Mouse (Mus musculus): ENCODE measurements around the gene Pspc1.
"Not testable (repeated sequence)": the region's sequence is repeated elsewhere in the genome, so short reads cannot be mapped to it uniquely, and the experiment has no call there.

Pspc1 gene

DNA sequence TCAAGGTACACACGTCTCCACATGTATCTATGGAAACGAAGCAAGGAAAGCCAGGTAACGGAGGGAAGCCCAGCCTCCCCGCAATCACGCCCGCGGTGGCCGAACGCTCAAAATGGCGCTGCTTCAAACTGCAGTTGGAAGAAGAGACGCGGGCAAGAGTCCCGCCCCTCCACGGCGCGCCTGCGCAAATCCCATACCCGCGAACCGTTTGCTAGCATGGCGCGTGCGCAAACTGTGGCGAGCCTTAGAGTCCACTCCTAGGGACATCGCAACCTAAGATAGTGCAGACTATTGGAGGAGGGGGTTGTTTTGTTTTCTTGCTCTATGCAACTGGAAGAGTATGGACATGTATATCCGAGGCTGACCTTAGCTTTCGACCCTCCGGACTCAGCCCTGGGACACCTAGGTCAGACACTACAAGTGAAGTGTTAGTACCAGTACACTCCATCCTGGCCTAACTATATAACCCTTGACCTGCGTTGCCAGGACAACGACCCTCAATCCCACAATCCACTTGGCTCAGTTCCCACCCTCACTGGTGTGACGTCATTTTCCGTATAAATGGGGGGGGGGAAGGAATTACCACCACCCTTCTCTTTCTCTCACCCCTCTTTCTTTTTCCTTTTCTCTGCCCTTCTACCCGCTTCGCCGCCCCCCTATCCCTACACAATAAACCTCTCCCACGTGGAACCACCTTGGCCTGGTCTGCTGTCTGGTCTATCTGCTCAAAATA lies at the start of gene Pspc1:
Gene Pspc1, minus strand, starts transcription at position 117 of the 733 bp plus-strand sequence.
- peak; percentile 86 to 93 for DNase-seq (ENCODE audit: low read depth in 1 of 2, low spot score in 2 of 2)

DNA sequence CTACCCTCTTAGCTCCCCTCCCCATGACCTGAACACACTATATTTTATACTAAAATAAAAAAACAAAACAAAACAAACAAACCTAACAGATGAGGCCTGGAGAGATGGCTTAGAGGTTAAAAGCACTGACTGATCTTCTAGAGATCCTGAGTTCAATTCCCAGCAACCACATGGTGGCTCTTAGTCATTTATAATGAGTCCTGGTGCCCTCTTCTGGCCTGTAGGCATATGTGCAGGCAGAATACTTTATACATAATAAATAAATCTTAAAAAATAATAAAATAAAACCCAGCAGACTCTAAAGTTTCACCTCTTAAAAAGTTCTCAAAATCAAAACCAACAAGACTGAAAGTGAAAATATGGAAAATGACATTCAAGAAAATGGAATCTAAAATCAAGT lies 46.4 kb upstream of the Pspc1 start:
- no peak for DNase-seq (ENCODE audit: low read depth in 1 of 2, low spot score in 2 of 2)

DNA sequence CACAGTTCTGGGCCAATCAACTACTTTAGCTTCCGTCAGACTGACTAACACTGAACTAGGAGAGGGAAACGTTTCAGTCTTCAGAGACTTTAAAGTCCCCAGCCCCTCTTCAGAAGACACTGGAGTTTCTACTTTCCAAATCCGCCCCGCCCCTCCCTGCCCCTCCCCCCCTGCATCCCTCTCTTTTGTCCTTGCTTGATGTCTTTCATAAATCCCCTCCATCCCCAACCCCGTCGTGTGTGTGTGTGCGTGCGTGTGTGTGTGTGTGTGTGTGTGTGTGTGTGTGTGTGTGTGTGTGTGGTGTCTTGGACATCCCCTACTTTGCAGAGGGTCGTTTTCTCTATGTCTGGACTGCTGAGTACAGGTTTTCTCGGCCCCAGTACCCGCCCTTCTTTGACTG lies 39.5 kb upstream of the Pspc1 start:
- no peak for DNase-seq (ENCODE audit: low read depth in 1 of 2, low spot score in 2 of 2)

DNA sequence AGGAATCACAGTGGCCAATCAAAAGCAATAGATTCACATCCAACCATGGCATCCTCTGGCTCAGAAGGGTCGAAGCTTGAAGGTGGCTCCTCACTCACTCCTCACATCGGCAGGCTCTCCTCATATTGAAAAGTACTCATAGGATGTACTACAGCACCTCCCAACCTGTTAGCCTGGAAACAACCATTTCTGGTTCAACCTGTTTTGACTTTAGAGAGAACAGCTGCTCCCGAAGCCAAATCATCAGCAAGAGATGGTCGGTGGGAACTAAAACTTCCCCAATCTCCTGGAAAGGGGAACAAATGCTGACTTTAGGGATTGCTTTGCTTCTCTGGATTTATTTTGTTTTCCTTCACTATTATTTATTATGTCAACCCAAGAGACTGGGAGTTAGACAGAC lies 39.0 kb upstream of the Pspc1 start:
- DNase-seq (ENCODE audit: low read depth in 1 of 2, low spot score in 2 of 2): no peak

DNA sequence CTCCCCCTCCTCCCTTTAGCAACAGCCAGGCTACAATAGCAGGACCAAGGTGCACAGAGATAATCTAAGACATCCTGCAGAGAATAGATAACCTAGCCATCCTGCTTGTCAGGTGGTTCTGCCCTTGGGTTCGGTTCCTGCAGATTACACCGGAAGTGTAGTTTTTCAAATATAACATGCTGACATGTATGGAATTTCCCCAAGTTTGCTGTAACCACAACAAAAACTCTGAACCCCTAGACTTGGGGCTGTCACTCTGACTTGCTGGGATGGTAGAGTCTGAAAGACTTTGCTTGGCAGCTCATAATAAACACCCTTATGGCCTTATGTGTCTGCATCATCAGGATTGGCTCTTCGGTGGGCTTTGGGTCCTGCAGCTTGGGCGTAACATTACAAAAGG lies 38.4 kb upstream of the Pspc1 start:
- DNase-seq (ENCODE audit: low read depth in 1 of 2, low spot score in 2 of 2): no peak

DNA sequence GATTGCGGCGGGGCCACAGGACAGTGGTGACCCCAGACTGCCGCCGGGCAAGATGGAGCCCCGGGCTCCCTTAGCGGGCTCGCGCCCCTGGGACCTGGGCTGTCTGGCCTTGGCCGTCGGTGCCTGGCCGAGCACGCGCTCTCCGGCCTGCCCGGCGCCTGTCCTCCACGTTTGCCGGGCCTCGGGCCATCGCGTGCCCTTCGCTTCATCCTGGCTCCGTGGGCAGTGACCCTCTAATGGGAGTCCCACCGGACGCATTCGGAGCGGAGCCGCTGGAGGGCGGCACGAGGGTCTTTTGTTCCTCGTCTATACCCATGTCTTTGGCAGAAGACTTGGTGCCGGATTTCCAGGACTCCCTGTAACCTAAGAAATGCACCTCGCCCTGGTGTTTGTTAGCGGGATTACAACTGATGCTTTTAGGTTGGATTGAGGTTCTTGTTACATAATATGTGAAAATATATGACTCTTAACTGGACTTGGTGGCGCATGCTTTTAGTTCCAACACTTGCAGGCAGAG lies 34.5 kb upstream of the Pspc1 start:
- DNase-seq (ENCODE audit: low read depth in 1 of 2, low spot score in 2 of 2): peak; percentile 61 to 71

DNA sequence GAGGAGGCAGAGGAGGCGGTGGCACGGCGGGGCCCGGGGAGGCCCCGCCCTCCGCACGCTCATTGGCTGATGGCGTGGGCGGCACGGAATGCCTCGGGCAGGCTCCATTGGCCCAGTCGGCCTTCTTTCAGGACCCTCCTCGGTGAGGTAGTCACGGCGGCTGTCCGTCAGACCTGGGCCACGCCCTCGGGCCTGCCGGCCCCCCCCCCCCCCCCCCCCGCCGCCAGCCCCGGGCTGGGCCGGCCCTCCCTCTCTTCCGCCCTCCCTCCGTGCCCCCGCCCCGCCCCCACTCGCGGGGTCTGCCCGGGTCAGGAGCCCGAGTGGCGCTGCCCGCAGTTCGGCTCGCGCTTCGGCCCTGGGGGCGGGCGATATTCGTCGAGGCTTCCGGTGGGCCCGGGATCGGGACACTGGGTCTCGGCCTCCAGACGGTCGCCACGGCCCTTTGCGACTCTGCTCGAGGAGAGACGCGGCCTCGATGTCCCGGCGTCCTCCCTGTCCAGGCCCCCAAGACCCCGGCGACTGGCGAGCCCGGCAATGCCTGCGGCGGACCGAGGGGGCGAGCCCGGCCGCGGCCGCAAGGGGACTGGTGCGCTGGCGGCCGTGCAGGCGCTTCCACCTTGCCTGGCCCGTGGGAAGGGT lies 33.7 kb upstream of the Pspc1 start, which contains the start of gene Zmym5:
Gene Zmym5, minus strand, starts transcription at position 16 of the 639 bp plus-strand sequence.
- DNase-seq (ENCODE audit: low read depth in 1 of 2, low spot score in 2 of 2): peak; percentile 58 to 77

DNA sequence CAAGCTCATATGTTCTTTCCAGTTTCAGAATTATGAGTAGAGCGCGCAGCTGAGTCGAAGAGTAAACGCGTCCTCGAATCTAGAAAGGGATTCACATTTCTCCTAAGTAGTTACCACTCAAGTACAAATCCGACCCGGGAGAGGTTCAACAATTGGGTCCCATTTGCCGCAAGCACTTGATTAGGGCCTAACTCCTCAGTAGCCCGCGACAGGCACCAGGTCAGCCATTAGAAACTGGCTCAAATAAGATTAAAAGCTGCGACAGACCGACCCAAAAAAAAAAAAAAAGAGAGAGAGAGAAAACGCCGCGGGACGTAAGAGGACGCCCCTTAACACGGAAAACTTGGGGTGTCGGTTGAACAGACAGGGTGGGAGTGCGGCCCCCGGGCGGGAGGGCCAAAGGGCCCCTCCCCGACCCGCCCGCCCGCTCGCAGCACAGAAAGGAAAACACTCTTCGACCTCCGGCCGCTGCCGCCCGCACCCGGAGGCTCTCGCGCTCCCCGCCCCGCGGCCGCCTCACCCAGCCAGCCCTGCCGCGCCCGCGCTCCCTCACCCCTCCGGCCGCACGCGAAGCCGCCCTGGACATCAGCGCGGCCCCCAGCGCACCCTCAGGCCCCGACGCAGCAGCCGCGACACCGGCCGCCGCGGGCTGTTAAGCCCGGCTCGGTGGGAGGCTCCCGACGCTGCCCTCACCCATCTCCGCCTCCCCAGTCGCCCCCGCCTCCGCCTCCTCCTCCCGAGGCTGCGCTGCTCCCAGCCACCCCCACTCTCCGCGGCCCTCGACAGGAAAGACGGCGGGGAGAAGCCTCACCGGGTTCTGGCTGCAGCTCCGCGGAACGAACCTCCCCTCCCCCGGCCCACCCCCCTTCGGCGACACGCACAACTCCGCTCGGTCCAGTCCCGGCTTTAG lies 32.9 kb upstream of the Pspc1 start:
- DNase-seq (ENCODE audit: low read depth in 1 of 2, low spot score in 2 of 2): not testable (repeated sequence)

DNA sequence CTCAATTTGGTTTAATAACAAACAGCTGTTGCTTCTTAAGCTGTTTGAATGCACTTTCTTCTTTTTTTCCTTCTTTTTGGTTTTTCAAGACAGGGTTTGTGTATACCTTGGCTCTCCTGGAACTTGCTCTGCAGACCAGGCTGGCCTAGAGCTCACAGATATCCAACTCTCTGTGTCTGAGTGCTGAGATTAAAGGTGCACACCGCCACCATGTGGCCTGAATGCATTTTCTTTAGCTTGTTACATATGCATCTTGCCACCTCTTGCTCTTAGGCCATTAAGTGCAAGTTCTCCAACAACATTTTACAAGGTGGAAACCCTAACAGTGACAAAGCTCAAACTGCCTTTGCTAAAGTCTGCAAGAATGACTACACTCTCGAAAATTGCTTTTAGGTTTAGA lies 15.1 kb upstream of the Pspc1 start:
- DNase-seq (ENCODE audit: low read depth in 1 of 2, low spot score in 2 of 2): no peak

DNA sequence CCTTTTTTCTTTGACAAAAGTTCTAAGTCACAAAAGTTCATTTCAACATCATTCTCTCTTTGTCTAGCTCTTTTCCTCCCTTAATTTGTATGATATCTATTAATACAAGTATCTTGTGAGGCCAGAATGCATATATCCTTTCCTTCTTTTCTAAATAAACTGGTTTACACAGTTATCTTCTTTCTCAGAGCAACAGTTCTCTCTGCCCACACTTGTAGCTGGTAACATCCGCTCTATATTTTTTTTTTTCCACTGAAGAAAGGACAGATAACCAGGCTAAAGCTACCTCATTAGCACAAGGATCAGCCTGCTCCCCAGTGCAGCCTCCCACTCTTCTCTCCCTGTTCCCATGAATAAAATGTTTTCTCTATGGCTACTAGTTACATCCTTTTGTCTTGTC lies 6.5 kb upstream of the Pspc1 start:
- DNase-seq (ENCODE audit: low read depth in 1 of 2, low spot score in 2 of 2): no peak

DNA sequence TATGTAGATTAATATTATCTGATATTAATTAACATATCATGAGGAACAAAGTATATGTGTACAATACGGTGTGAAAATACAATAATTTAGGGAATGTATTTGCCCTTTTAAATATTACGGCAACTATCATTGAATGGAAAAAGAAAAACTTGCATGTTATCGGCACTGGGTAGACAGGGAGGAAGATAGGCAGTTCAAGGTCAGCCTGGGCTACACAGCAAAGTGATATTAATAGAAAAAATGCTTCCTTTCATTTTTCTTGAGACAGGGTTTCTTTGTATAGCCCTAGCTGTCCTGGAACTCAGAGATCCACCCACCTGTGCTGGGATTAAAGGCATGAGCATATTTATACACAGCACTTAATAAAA lies 801 bp upstream of the Pspc1 start:
- DNase-seq (ENCODE audit: low read depth in 1 of 2, low spot score in 2 of 2): no peak

DNA sequence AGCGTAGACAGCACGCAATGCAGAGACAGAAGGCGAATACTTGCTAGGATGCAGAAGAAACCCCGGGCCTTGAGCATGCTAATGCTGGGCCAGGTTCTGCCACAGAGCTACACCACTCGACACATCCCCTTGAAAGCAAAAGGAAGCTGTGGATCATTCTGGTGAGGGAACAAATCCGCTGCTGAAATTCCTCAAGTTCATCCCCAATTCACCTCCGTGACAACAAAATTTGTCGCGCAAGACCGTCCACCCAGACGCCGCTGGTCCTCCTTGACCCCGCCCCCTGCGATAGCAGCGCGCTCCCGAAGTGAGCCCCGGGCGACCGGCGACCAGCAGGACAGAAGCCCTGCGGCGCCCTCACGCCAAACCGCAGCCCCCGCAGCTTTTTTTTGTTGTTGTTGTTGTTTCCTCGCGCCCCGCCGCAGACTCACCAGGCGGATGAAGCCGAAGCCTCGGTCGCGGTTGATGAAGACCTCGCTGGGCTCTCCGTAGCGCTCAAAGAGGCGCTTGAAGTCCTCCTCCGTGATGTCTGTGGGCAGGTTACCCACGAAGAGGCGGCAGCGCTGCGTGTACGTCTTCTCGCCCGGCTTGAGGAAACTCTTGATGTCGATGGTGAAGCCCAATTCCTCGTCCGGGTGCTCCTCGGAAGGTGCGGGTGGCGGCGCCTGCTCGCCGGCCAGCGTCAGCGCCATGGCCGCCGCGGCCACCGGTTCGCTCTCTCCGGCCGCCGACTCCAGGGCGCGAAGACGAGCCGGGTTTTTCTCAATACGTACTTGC lies 568 bp downstream of the Pspc1 start:
- peak in 1 of 2 experiments; percentile 21 for DNase-seq (ENCODE audit: low read depth in 1 of 2, low spot score in 2 of 2)

DNA sequence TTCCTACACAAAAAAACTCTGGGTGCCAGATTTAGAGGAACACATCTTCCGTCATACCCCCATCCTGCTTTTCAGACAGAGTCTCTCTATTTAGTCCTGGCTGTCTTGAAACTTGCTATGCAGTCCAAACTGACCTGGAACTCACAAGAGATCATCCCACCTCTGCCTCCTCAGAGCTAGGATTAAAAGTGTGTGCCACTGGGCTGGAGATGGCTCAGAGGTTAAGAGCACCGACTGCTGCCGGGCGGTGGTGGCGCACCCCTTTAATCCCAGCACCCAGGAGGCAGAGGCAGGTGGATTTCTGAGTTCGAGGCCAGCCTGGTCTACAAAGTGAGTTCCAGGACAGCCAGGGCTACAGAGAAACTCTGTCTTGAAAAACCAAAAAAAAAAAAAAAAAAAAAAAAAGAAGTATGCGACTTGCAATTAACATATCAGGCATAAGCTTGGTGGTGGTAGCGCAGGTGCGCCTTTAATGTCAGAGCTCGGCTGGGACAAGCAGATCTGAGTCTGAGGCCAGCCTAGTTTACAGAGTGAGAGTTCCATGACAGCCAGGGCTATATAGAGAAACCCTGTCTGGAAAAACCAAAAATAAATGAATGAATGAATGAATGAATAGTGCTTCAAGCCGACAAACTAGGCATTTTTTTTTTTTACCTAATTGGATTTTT lies 1.4 kb downstream of the Pspc1 start:
- no peak for DNase-seq (ENCODE audit: low read depth in 1 of 2, low spot score in 2 of 2)

DNA sequence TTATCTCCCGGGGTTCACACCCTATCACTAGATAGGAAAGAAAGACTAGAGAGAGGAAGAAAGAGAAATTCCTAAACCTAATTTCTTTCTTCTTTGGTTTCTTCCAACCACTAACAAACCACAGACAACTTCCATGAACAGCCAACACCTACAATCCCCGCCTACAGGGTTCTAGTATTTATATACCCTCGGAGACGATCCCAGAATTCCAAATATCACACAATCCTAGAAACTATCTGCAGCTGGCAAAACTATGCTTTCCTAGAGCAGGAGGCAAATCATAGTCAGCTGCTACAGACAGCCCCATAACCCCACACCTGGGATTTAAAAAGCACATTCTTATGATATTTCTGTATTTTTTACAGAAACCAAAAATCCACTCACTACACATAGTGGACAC lies 2.7 kb downstream of the Pspc1 start:
- DNase-seq (ENCODE audit: low read depth in 1 of 2, low spot score in 2 of 2): no peak

DNA sequence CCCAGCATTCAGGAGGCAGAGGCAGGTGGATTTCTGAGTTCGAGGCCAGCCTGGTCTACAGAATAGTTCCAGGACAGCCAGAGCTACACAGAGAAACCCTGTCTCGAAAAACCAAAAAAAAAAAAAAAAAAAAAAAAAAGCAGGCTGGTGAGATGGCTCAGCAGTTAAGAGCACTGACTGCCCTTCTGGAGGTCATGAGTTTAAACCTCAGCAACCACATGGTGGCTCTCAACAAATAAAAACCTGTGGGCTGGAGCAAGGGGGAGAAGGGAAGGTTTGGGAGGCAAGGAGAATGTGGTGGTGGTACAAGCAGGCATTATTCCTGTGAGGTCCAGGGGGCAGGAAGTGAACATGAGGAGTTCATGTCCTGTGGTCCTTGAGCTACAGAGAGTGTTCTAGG lies 11.7 kb downstream of the Pspc1 start:
- DNase-seq (ENCODE audit: low read depth in 1 of 2, low spot score in 2 of 2): not testable (repeated sequence)

DNA sequence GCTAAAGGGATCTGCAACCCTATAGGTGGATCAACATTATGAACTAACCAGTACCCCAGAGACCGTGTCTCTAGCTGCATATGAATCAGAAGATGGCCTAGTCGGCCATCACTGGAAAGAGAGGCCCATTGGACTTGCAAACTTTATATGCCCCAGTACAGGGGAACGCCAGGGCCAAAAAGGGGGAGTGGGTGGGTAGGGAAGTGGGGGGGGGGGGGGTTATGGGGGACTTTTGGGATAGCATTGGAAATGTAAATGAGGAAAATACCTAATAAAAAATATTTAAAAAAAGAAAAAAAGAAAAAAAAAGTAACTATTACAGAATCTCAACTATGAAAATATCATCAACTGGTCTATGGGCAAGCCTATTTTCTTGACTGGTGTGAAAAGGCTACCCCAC lies 13.0 kb downstream of the Pspc1 start:
- DNase-seq (ENCODE audit: low read depth in 1 of 2, low spot score in 2 of 2): not testable (repeated sequence)

DNA sequence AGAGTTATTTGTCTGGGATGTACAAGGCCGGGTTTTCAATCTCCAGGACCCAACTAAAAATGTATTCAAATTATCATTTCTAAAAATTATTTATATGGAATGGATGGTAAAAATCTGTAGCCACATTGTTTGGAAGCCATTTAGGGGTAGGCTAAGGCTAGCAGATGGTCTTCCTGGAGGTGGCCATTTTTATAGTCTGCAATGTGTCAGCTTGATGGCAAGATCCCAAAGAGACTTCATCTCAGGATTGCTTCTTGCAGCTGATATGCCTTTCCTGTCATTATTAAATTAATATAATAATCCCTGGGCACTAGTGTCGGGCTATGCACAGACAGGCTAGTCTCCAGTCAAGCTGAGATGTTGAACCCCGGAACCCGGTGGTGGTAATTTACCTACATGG lies 26.8 kb downstream of the Pspc1 start:
- no peak for DNase-seq (ENCODE audit: low read depth in 1 of 2, low spot score in 2 of 2)

DNA sequence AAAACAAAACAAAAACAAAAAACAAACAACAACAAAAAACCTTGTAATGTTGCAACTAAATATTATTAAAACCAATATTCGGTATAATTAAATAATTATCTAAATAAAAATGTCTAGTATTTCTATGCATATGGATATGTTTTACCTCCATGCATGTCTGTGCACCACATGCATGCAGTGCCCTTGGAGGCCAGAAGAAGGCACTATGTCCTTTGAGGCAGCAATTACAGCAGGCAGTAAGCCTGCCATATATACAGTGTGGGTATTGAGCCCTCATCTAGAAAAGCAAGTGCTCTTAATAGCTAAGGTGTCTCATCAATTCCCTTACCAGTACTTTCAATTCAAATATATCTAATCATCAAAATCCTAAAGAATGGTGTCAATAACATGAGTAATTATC lies 37.9 kb downstream of the Pspc1 start:
- no peak for DNase-seq (ENCODE audit: low read depth in 1 of 2, low spot score in 2 of 2)

DNA sequence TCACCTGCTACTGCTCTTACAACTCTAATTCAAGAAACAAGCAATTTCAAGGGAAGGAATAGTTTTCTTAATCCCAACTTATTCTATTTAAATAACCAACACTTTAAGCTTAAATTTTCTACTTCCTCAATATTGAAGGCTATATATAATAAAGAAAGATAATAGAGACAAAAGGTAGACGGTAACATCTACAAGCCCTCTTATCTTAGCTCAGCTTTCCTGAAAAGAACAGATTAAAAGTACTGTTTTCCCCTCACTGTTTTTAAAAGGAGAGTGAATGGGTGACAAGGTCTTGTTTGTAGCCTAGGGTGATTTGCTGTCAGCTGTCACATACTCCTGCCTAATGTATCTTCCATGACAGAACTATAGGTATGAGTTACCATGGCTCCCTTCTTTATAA lies 51.6 kb downstream of the Pspc1 start:
- DNase-seq (ENCODE audit: low read depth in 1 of 2, low spot score in 2 of 2): no peak

DNA sequence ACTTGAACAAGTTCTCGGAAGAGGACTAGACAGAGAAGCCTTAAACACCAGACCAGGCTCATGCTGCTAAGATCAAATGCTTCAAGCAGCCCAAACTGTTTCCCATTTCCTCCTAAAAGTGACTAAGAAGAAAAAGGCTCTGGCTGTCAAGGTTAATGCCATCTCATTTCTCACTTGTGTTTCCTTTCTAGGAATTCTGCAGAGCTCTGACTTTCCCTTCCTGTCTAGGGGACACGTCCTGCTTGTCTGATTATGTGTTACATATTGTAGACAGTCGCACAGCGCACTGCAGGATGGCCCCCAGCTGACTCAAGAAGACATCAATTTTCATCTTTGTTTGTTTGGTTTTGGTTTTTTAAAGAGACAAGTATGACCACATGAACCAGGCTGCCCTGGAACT lies 72.4 kb downstream of the Pspc1 start:
- DNase-seq (ENCODE audit: low read depth in 1 of 2, low spot score in 2 of 2): no peak
